Mouse (Mus musculus): ENCODE results near the gene Cfap77. TPM values are rescaled to one million over a fixed set of nuclear protein-coding genes. Genes with fewer than 3 reads are reported as not detected.

Gene Cfap77
- polyA plus RNA-seq, 1 experiment from 2014 or later, result 0.13 TPM

GRCm38 (mm10) chr2:28909818-28910710 is 144.8 kb downstream of the Cfap77 start:
- DNase-seq, result no peak
- 11% methylated on average over 25 of the region's 25 CpGs for WGBS (ENCODE audit: insufficient replicate concordance)
- no peak for ATAC-seq (ENCODE audit: low read depth)
- H3K9me3 ChIP-seq (replicated peaks), result no peaks in the 10 kb centered on the region
- H3K9ac ChIP-seq, result no peak overlapping the region
- H3K4me3 ChIP-seq (replicated peaks), result no peak overlapping the region
- H3K27me3 ChIP-seq, result peaks cover 88% of the 10 kb centered on the region
- H3K4me2 ChIP-seq, result no peak overlapping the region
- 0 out of 2 replicates have a peak, but pooled peaks cover 8% of the 10 kb centered on the region for H3K36me3 ChIP-seq
- peaks cover 9% of the 10 kb centered on the region; the same call in 1 of the 2 replicates for H3K4me1 ChIP-seq (replicated peaks)
- H3K27ac ChIP-seq, result no peak overlapping the region

DNA sequence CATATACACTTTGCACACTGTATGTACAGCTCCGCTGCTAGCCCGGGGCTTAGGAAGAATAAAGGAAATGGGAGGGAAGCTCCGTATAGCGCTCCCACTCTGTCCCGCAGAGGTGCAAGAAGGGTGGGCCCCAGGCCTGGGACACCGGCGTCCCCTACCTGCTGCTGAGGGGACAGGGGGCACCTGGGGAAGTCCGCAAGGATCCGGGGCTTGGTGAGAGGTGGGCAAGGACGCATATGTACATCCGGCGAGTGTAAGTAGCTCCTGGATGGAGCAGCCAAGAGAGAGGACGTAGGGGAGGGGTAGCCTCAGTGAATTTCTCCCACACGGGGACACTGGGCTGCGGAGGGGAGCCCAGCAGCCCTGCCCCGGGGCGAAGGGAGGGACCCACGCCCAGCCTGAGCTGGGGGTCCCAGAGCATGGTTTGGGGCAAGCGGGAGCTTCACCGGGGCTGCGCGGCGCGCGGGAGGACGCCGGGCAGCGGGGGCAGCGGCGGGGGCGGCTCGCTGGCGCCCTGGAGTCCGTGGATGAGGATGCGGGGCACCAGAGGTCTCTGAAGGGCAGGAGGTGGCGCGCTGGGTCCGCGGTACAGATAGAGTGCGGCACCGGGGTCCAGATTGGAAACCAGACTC is 145.6 kb downstream of the Cfap77 start:
- peaks cover 80% of the 10 kb centered on the region for H3K27me3 ChIP-seq
- peaks cover 15% of the 10 kb centered on the region for H3K36me3 ChIP-seq
- H3K27ac ChIP-seq, result no peak overlapping the region
- DNase-seq (no peak), ATAC-seq (ENCODE audit: low read depth) (no peak)
- no peaks in the 10 kb centered on the region for H3K9me3 ChIP-seq (replicated peaks)
- no peak overlapping the region for H3K9ac ChIP-seq
- H3K4me3 ChIP-seq (replicated peaks), result no peak overlapping the region; the same call in 1 of the 2 replicates
- 2% methylated on average over 41 of the region's 41 CpGs for WGBS (ENCODE audit: insufficient replicate concordance)
- H3K4me2 ChIP-seq, result peak overlapping the region; percentile 8; the same call in 1 of the 2 replicates
- peaks cover 9% of the 10 kb centered on the region; the same call in 1 of the 2 replicates for H3K4me1 ChIP-seq (replicated peaks)

GRCm38 (mm10) chr2:28908389-28909153 is 146.3 kb downstream of the Cfap77 start:
- peaks cover 73% of the 10 kb centered on the region for H3K27me3 ChIP-seq
- no peaks in the 10 kb centered on the region for H3K9me3 ChIP-seq (replicated peaks)
- ATAC-seq (ENCODE audit: low read depth) (no peak), DNase-seq (no peak)
- peaks cover 16% of the 10 kb centered on the region for H3K36me3 ChIP-seq
- H3K4me1 ChIP-seq (replicated peaks), result peaks cover 9% of the 10 kb centered on the region; the same call in 1 of the 2 replicates
- H3K4me2 ChIP-seq, result peak overlapping the region; percentile 35
- H3K27ac ChIP-seq, result no peak overlapping the region
- WGBS (ENCODE audit: insufficient replicate concordance), result 4% methylated on average over 36 of the region's 39 CpGs
- 0 out of 2 replicates have a peak overlapping the region, but pooled peaks have one; percentile 19 for H3K4me3 ChIP-seq (replicated peaks)
- H3K9ac ChIP-seq, result no peak overlapping the region

- no peak for ATAC-seq (ENCODE audit: low read depth)
- Histone ChIP-seq H3K27ac (no peak overlapping the region), H3K4me1 (replicated peaks) (peaks cover 9% of the 10 kb centered on the region; the same call in 1 of the 2 replicates), H3K4me2 (peak overlapping the region; percentile 35), H3K9ac (no peak overlapping the region), H3K36me3 (peaks cover 16% of the 10 kb centered on the region), H3K9me3 (replicated peaks) (no peaks in the 10 kb centered on the region), H3K4me3 (replicated peaks) (no peak overlapping the region), H3K27me3 (peaks cover 65% of the 10 kb centered on the region)
- WGBS (ENCODE audit: insufficient replicate concordance), result 16% methylated on average over 10 of the region's 10 CpGs
- DNase-seq, result no peak
Measured at GRCm38 (mm10) chr2:28907691-28908388, 147.0 kb downstream of the Cfap77 start.

DNA sequence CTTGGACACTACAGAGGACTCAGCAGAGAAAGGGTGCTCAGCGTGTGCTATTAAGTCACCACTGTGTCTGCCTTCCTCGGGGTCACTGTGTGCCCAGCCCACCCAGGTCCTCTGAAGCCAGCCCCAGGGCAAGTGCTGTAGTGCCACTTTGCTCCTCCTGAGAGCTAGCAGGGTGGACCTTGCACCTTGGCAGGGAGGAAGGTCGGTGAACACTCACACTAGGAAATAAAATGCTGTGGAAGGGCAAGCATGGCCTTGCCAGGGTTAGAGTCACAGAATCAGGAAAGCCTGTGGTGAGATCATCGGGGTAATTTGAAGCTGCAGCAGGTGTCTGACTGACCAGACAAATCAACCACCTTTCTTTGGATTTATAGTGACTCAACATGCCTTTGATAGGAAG is 149.3 kb downstream of the Cfap77 start:
- ATAC-seq (ENCODE audit: low read depth) (no peak), DNase-seq (no peak)
- Histone ChIP-seq H3K9me3 (replicated peaks) (no peaks in the 10 kb centered on the region), H3K4me2 (no peak overlapping the region), H3K4me3 (replicated peaks) (no peak overlapping the region), H3K27ac (no peak overlapping the region), H3K36me3 (peaks cover 20% of the 10 kb centered on the region), H3K9ac (no peak overlapping the region), H3K4me1 (replicated peaks) (peaks cover 9% of the 10 kb centered on the region; the same call in 1 of the 2 replicates), H3K27me3 (peaks cover 43% of the 10 kb centered on the region)
- whole genome bisulfite sequencing (ENCODE audit: insufficient replicate concordance), result 61% methylated on average over 4 of the region's 4 CpGs

DNA sequence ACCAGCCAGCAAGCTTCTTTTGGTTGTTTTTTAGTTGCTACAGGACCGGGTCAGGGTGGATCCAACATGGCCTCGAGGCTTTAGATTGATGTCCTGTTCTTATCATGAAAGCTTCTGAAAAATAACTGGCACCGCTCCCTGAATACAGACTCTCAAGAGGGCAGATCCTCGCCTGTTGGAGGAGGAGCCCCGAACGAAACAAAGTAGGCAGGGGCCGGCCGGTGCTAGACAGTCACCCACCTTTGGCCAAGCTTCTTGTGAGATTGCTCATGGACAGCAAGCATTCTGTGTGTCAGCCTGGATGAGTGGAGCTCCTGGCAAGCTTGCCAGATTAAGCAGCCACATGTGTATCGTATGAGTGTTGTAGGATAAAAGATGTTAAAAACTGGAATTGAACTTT is 150.1 kb downstream of the Cfap77 start:
- no peak for DNase-seq
- 73% methylated on average over 9 of the region's 9 CpGs for WGBS (ENCODE audit: insufficient replicate concordance)
- peaks cover 27% of the 10 kb centered on the region for H3K36me3 ChIP-seq
- H3K4me3 ChIP-seq (replicated peaks), result no peak overlapping the region
- H3K4me2 ChIP-seq, result no peak overlapping the region
- H3K9me3 ChIP-seq (replicated peaks), result no peaks in the 10 kb centered on the region
- H3K27ac ChIP-seq, result no peak overlapping the region
- peaks cover 9% of the 10 kb centered on the region; the same call in 1 of the 2 replicates for H3K4me1 ChIP-seq (replicated peaks)
- no peak for ATAC-seq (ENCODE audit: low read depth)
- no peak overlapping the region for H3K9ac ChIP-seq
- H3K27me3 ChIP-seq, result peaks cover 35% of the 10 kb centered on the region

GRCm38 (mm10) chr2:28903871-28904270 is 151.0 kb downstream of the Cfap77 start:
- no peak for ATAC-seq (ENCODE audit: low read depth)
- 81% methylated on average over 5 of the region's 5 CpGs for WGBS (ENCODE audit: insufficient replicate concordance)

GRCm38 (mm10) chr2:28902291-28902690 is 152.6 kb downstream of the Cfap77 start:
- Histone ChIP-seq H3K9me3 (replicated peaks) (no peaks in the 10 kb centered on the region), H3K9ac (no peak overlapping the region), H3K36me3 (peaks cover 43% of the 10 kb centered on the region), H3K4me2 (no peak overlapping the region), H3K4me3 (replicated peaks) (no peak overlapping the region), H3K27me3 (peaks cover 10% of the 10 kb centered on the region), H3K27ac (no peak overlapping the region), H3K4me1 (replicated peaks) (no peaks in the 10 kb centered on the region; the same call in 1 of the 2 replicates)
- 87% methylated on average over 8 of the region's 8 CpGs for WGBS (ENCODE audit: insufficient replicate concordance)
- DNase-seq (no peak), ATAC-seq (ENCODE audit: low read depth) (no peak)

More at GRCm38 (mm10) chr2:28903871-28904270, 151.0 kb downstream of the Cfap77 start:
- H3K4me2 ChIP-seq, result no peak overlapping the region
- peaks cover 26% of the 10 kb centered on the region for H3K27me3 ChIP-seq
- H3K9me3 ChIP-seq (replicated peaks), result no peaks in the 10 kb centered on the region
- no peak overlapping the region for H3K9ac ChIP-seq
- no peak overlapping the region for H3K4me3 ChIP-seq (replicated peaks)
- peaks cover 7% of the 10 kb centered on the region; the same call in 1 of the 2 replicates for H3K4me1 ChIP-seq (replicated peaks)
- peaks cover 31% of the 10 kb centered on the region for H3K36me3 ChIP-seq
- no peak for DNase-seq
- no peak overlapping the region for H3K27ac ChIP-seq

- H3K27ac ChIP-seq, result no peak overlapping the region
- WGBS (ENCODE audit: insufficient replicate concordance), result 76% methylated on average over 4 of the region's 4 CpGs
- H3K4me3 ChIP-seq (replicated peaks), result no peak overlapping the region
- peaks cover 75% of the 10 kb centered on the region for H3K36me3 ChIP-seq
- H3K27me3 ChIP-seq, result no peaks in the 10 kb centered on the region
- DNase-seq (no peak), ATAC-seq (ENCODE audit: low read depth) (no peak)
- H3K4me2 ChIP-seq, result no peak overlapping the region
- H3K9ac ChIP-seq, result no peak overlapping the region
- peaks cover 6% of the 10 kb centered on the region; the same call in 1 of the 2 replicates for H3K4me1 ChIP-seq (replicated peaks)
- no peaks in the 10 kb centered on the region for H3K9me3 ChIP-seq (replicated peaks)
Measured at GRCm38 (mm10) chr2:28897340-28897899, 157.4 kb downstream of the Cfap77 start.

GRCm38 (mm10) chr2:28895876-28896275 is 159.0 kb downstream of the Cfap77 start:
- Histone ChIP-seq H3K4me1 (replicated peaks) (peaks cover 8% of the 10 kb centered on the region; the same call in 1 of the 2 replicates), H3K27ac (no peak overlapping the region), H3K4me3 (replicated peaks) (no peak overlapping the region), H3K9ac (no peak overlapping the region), H3K4me2 (no peak overlapping the region), H3K27me3 (no peaks in the 10 kb centered on the region), H3K36me3 (peaks cover 76% of the 10 kb centered on the region), H3K9me3 (replicated peaks) (no peaks in the 10 kb centered on the region)
- DNase-seq (no peak), ATAC-seq (ENCODE audit: low read depth) (no peak)
- WGBS (ENCODE audit: insufficient replicate concordance), result 77% methylated on average over 7 of the region's 7 CpGs

All from liver, embryonic 13.5 days (tissue).